Mouse (Mus musculus): ENCODE measurements around the gene Pirb. TPM values are rescaled to one million over a fixed set of nuclear protein-coding genes. Genes with fewer than 3 reads are reported as not detected.
"Not testable (repeated sequence)": the region's sequence is repeated elsewhere in the genome, so short reads cannot be mapped to it uniquely, and the experiment has no call there.

Gene Pirb
- 0.10 and 0.19 TPM in 2 replicates for polyA plus RNA-seq (2014; fragmentation: Nextera tagmentation; extraction: Ambion mirVana)

- H3K27me3 ChIP-seq (replicated peaks; ENCODE audit: control insufficient read depth, insufficient read depth, low read length); H3K36me3 ChIP-seq (ENCODE audit: control insufficient read depth, insufficient read depth, low read length); H3K9me3 ChIP-seq (replicated peaks; ENCODE audit: control insufficient read depth, low read length); ATAC-seq; H3K27ac ChIP-seq (ENCODE audit: low read depth, low read length); H3K4me3 ChIP-seq (ENCODE audit: low read depth, low read length); H3K9ac ChIP-seq (ENCODE audit: low read length); DNase-seq (ENCODE audit: low spot score); H3K4me1 ChIP-seq (ENCODE audit: control insufficient read depth, insufficient read depth, low read length); H3K4me2 ChIP-seq (ENCODE audit: low read length): not testable (repeated sequence)
- WGBS, result no CpG with 5 or more reads among the region's 3 CpGs
Measured at GRCm38 (mm10) chr7:3720268-3720667, at the start of gene Pirb. Pirb (minus strand) TSS chr7:3720391.

- H3K27me3 ChIP-seq (replicated peaks; ENCODE audit: control insufficient read depth, insufficient read depth, low read length); H3K9me3 ChIP-seq (replicated peaks; ENCODE audit: control insufficient read depth, low read length); H3K4me1 ChIP-seq (ENCODE audit: control insufficient read depth, insufficient read depth, low read length); H3K27ac ChIP-seq (ENCODE audit: low read depth, low read length); ATAC-seq; DNase-seq (ENCODE audit: low spot score); H3K9ac ChIP-seq (ENCODE audit: low read length); H3K4me2 ChIP-seq (ENCODE audit: low read length); H3K4me3 ChIP-seq (ENCODE audit: low read depth, low read length); H3K36me3 ChIP-seq (ENCODE audit: control insufficient read depth, insufficient read depth, low read length): not testable (repeated sequence)
- no CpG with 5 or more reads among the region's 1 CpGs for WGBS
Measured at GRCm38 (mm10) chr7:3732675-3733074, 12.5 kb upstream of the Pirb start.

- H3K9ac ChIP-seq (ENCODE audit: low read length); ATAC-seq; H3K36me3 ChIP-seq (ENCODE audit: control insufficient read depth, insufficient read depth, low read length); H3K9me3 ChIP-seq (replicated peaks; ENCODE audit: control insufficient read depth, low read length); H3K27me3 ChIP-seq (replicated peaks; ENCODE audit: control insufficient read depth, insufficient read depth, low read length); DNase-seq (ENCODE audit: low spot score); H3K27ac ChIP-seq (ENCODE audit: low read depth, low read length); H3K4me3 ChIP-seq (ENCODE audit: low read depth, low read length); H3K4me2 ChIP-seq (ENCODE audit: low read length); H3K4me1 ChIP-seq (ENCODE audit: control insufficient read depth, insufficient read depth, low read length): not testable (repeated sequence)
Measured at GRCm38 (mm10) chr7:3725459-3725858, 5.3 kb upstream of the Pirb start.

GRCm38 (mm10) chr7:3715249-3715648 is 4.9 kb downstream of the Pirb start:
- Histone ChIP-seq H3K4me2 (ENCODE audit: low read length) (no peak overlapping the region), H3K4me1 (ENCODE audit: control insufficient read depth, insufficient read depth, low read length) (no peaks in the 10 kb centered on the region), H3K4me3 (ENCODE audit: low read depth, low read length) (no peak overlapping the region), H3K9me3 (replicated peaks; ENCODE audit: control insufficient read depth, low read length) (no peaks in the 10 kb centered on the region), H3K27me3 (replicated peaks; ENCODE audit: control insufficient read depth, insufficient read depth, low read length) (no peaks in the 10 kb centered on the region), H3K9ac (ENCODE audit: low read length) (no peak overlapping the region), H3K36me3 (ENCODE audit: control insufficient read depth, insufficient read depth, low read length) (no peaks in the 10 kb centered on the region), H3K27ac (ENCODE audit: low read depth, low read length) (no peak overlapping the region)
- ATAC-seq (no peak), DNase-seq (ENCODE audit: low spot score) (no peak)
- 58% methylated on average over 1 of the region's 1 CpGs for WGBS

- ATAC-seq (no peak), DNase-seq (ENCODE audit: low spot score) (no peak)
- Histone ChIP-seq H3K27ac (ENCODE audit: low read depth, low read length) (no peak overlapping the region), H3K9ac (ENCODE audit: low read length) (no peak overlapping the region), H3K9me3 (replicated peaks; ENCODE audit: control insufficient read depth, low read length) (no peaks in the 10 kb centered on the region), H3K4me3 (ENCODE audit: low read depth, low read length) (no peak overlapping the region), H3K27me3 (replicated peaks; ENCODE audit: control insufficient read depth, insufficient read depth, low read length) (no peaks in the 10 kb centered on the region), H3K36me3 (ENCODE audit: control insufficient read depth, insufficient read depth, low read length) (peaks cover 10% of the 10 kb centered on the region), H3K4me1 (ENCODE audit: control insufficient read depth, insufficient read depth, low read length) (no peaks in the 10 kb centered on the region), H3K4me2 (ENCODE audit: low read length) (no peak overlapping the region)
- whole genome bisulfite sequencing, result 49% methylated on average over 5 of the region's 5 CpGs
Measured at GRCm38 (mm10) chr7:3712264-3712942, 7.8 kb downstream of the Pirb start.

- WGBS, result 61% methylated on average over 1 of the region's 1 CpGs
- DNase-seq (ENCODE audit: low spot score) (no peak), ATAC-seq (no peak)
- H3K9ac ChIP-seq (ENCODE audit: low read length), result 0 out of 2 replicates have a peak overlapping the region, but pooled peaks have one; percentile 5
- H3K27ac ChIP-seq (ENCODE audit: low read depth, low read length), result no peak overlapping the region
- peaks cover 32% of the 10 kb centered on the region for H3K36me3 ChIP-seq (ENCODE audit: control insufficient read depth, insufficient read depth, low read length)
- no peaks in the 10 kb centered on the region for H3K27me3 ChIP-seq (replicated peaks; ENCODE audit: control insufficient read depth, insufficient read depth, low read length)
- H3K4me3 ChIP-seq (ENCODE audit: low read depth, low read length), result no peak overlapping the region
- H3K9me3 ChIP-seq (replicated peaks; ENCODE audit: control insufficient read depth, low read length), result no peaks in the 10 kb centered on the region
- H3K4me2 ChIP-seq (ENCODE audit: low read length), result no peak overlapping the region
- peaks cover 11% of the 10 kb centered on the region for H3K4me1 ChIP-seq (ENCODE audit: control insufficient read depth, insufficient read depth, low read length)
Measured at GRCm38 (mm10) chr7:3709000-3709399, 11.2 kb downstream of the Pirb start.

- H3K4me1 ChIP-seq (ENCODE audit: control insufficient read depth, insufficient read depth, low read length), result peaks cover 11% of the 10 kb centered on the region
- not testable (repeated sequence) for H3K4me3 ChIP-seq (ENCODE audit: low read depth, low read length); H3K4me2 ChIP-seq (ENCODE audit: low read length); ATAC-seq; H3K27ac ChIP-seq (ENCODE audit: low read depth, low read length); H3K27me3 ChIP-seq (replicated peaks; ENCODE audit: control insufficient read depth, insufficient read depth, low read length); H3K9ac ChIP-seq (ENCODE audit: low read length); H3K9me3 ChIP-seq (replicated peaks; ENCODE audit: control insufficient read depth, low read length); DNase-seq (ENCODE audit: low spot score)
- peaks cover 32% of the 10 kb centered on the region for H3K36me3 ChIP-seq (ENCODE audit: control insufficient read depth, insufficient read depth, low read length)
- 45% methylated on average over 5 of the region's 5 CpGs for WGBS
Measured at GRCm38 (mm10) chr7:3708447-3708980, 11.7 kb downstream of the Pirb start.

GRCm38 (mm10) chr7:3707568-3708413 is 12.4 kb downstream of the Pirb start:
- Histone ChIP-seq H3K4me3 (ENCODE audit: low read depth, low read length) (no peak overlapping the region), H3K36me3 (ENCODE audit: control insufficient read depth, insufficient read depth, low read length) (peaks cover 32% of the 10 kb centered on the region), H3K27ac (ENCODE audit: low read depth, low read length) (no peak overlapping the region), H3K4me2 (ENCODE audit: low read length) (no peak overlapping the region), H3K4me1 (ENCODE audit: control insufficient read depth, insufficient read depth, low read length) (peaks cover 11% of the 10 kb centered on the region), H3K9me3 (replicated peaks; ENCODE audit: control insufficient read depth, low read length) (no peaks in the 10 kb centered on the region), H3K27me3 (replicated peaks; ENCODE audit: control insufficient read depth, insufficient read depth, low read length) (no peaks in the 10 kb centered on the region), H3K9ac (ENCODE audit: low read length) (no peak overlapping the region)
- WGBS, result 22% methylated on average over 7 of the region's 7 CpGs
- ATAC-seq (no peak), DNase-seq (ENCODE audit: low spot score) (no peak)

GRCm38 (mm10) chr7:3707027-3707426 is 13.2 kb downstream of the Pirb start:
- no peak for DNase-seq (ENCODE audit: low spot score)
- H3K9ac ChIP-seq (ENCODE audit: low read length), result no peak overlapping the region
- H3K27me3 ChIP-seq (replicated peaks; ENCODE audit: control insufficient read depth, insufficient read depth, low read length), result no peaks in the 10 kb centered on the region
- no peak overlapping the region for H3K27ac ChIP-seq (ENCODE audit: low read depth, low read length)
- no peak overlapping the region for H3K4me3 ChIP-seq (ENCODE audit: low read depth, low read length)
- H3K36me3 ChIP-seq (ENCODE audit: control insufficient read depth, insufficient read depth, low read length), result peaks cover 32% of the 10 kb centered on the region
- ATAC-seq, result no peak
- no peaks in the 10 kb centered on the region for H3K9me3 ChIP-seq (replicated peaks; ENCODE audit: control insufficient read depth, low read length)
- WGBS, result 60% methylated on average over 4 of the region's 4 CpGs
- H3K4me1 ChIP-seq (ENCODE audit: control insufficient read depth, insufficient read depth, low read length), result peaks cover 11% of the 10 kb centered on the region
- 0 out of 2 replicates have a peak overlapping the region, but pooled peaks have one; percentile 20 for H3K4me2 ChIP-seq (ENCODE audit: low read length)
